In the genomic region with DNA sequence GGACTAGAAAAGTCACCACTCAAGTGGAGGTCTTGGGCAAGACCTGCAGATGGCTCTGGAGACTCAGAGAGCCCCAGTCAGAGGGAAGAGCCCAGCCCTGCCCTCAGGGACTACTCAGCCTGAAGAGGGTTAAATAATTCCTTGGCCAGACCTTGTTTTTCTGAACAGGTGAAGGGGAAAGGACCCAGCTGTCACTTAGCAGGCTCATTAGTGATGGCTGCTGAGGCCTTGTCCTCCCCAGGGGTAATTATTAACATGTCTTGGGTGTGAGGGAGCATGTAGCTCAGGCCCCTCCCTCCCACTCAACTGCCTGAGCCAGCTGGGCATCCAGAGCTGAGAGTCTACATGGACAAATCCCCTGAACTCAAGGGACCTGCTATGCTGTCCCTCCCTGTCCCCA, we compare ENCODE assay signal across 11 mouse cellular contexts.
DNase-seq lines count a peak whose midpoint lies in the region; ATAC-seq lines count a peak whose summit lies in the region.
"Had no signal": no experiment of that assay in that cellular context is flagged by ENCODE, and none has a peak within 500 bp of the region (broad histone marks: within the 10 kb centered on the region; RNA-seq: fewer than 3 reads in every experiment).

No protein-coding gene starts in this region.

- no peaks in the 10 kb centered on the region for H3K36me3 ChIP-seq in liver, embryonic 15.5 days (replicated peaks)
- no peaks in the 10 kb centered on the region for H3K36me3 ChIP-seq in liver, embryonic 11.5 days (ENCODE audit: control insufficient read depth, insufficient read depth, low read length)
- H3K36me3 ChIP-seq in intestine, embryonic 15.5 days: no peaks in the 10 kb centered on the region
- no peaks in the 10 kb centered on the region for H3K36me3 ChIP-seq in stomach, embryonic 14.5 days (ENCODE audit: control insufficient read depth, insufficient read depth, low read length)

- no peak overlapping the region for H3K4me3 ChIP-seq in liver, embryonic 15.5 days (replicated peaks)
- no peak overlapping the region for H3K4me3 ChIP-seq in liver, embryonic 11.5 days (ENCODE audit: low read depth, low read length)
- no peak overlapping the region for H3K4me3 ChIP-seq in intestine, embryonic 15.5 days (replicated peaks)
- no peak overlapping the region for H3K4me3 ChIP-seq in stomach, embryonic 14.5 days (ENCODE audit: low read depth, low read length)

- peaks cover 12% of the 10 kb centered on the region for H3K4me1 ChIP-seq in liver, embryonic 15.5 days (replicated peaks)
- H3K4me1 ChIP-seq in liver, embryonic 11.5 days (replicated peaks; ENCODE audit: control insufficient read depth, insufficient read depth, low read length): peaks cover 6% of the 10 kb centered on the region; the same call in 1 of the 2 replicates
- H3K4me1 ChIP-seq in intestine, embryonic 15.5 days (replicated peaks): peaks cover 16% of the 10 kb centered on the region; the same call in 1 of the 2 replicates
- H3K4me1 ChIP-seq in stomach, embryonic 14.5 days (ENCODE audit: control insufficient read depth, insufficient read depth, low read length): peaks cover 8% of the 10 kb centered on the region

- no peak overlapping the region for H3K9ac ChIP-seq in liver, embryonic 15.5 days
- no peak overlapping the region for H3K9ac ChIP-seq in liver, embryonic 11.5 days (ENCODE audit: low read depth, low read length)
- no peak overlapping the region for H3K9ac ChIP-seq in intestine, embryonic 15.5 days
- no peak overlapping the region for H3K9ac ChIP-seq in stomach, embryonic 14.5 days (replicated peaks; ENCODE audit: low read depth, low read length)

- H3K4me2 ChIP-seq in liver, embryonic 15.5 days: no peak overlapping the region
- no peak overlapping the region for H3K4me2 ChIP-seq in liver, embryonic 11.5 days
- H3K4me2 ChIP-seq in intestine, embryonic 15.5 days (replicated peaks): no peak overlapping the region
- H3K4me2 ChIP-seq in stomach, embryonic 14.5 days (replicated peaks; ENCODE audit: low read depth, low read length): no peak overlapping the region

- DNase-seq in liver, embryonic 11.5 days (ENCODE audit: low spot score): no peak
- peak; percentile 76 for DNase-seq in kidney, postnatal 14 days
- DNase-seq in right cerebral cortex, postnatal 4 days: no peak
- DNase-seq in cerebellum, postnatal 25 days: no peak
- no peak for DNase-seq in cerebellum, postnatal 10 days
- DNase-seq: adrenal gland, postnatal 10 days; heart, postnatal 10 days had no signal

- H3K27ac ChIP-seq in liver, embryonic 15.5 days (replicated peaks): no peak overlapping the region
- H3K27ac ChIP-seq in liver, embryonic 11.5 days (ENCODE audit: low read depth, low read length): no peak overlapping the region
- H3K27ac ChIP-seq in intestine, embryonic 15.5 days: no peak overlapping the region
- H3K27ac ChIP-seq in stomach, embryonic 14.5 days (ENCODE audit: low read length): no peak overlapping the region

- no peaks in the 10 kb centered on the region for H3K27me3 ChIP-seq in liver, embryonic 15.5 days
- no peaks in the 10 kb centered on the region for H3K27me3 ChIP-seq in liver, embryonic 11.5 days (replicated peaks; ENCODE audit: control insufficient read depth, insufficient read depth, low read length)
- no peaks in the 10 kb centered on the region for H3K27me3 ChIP-seq in intestine, embryonic 15.5 days (replicated peaks)
- no peaks in the 10 kb centered on the region for H3K27me3 ChIP-seq in stomach, embryonic 14.5 days (ENCODE audit: control insufficient read depth, insufficient read depth, low read length)

- peak; percentile 42; the same call in 1 of the 2 replicates for ATAC-seq in liver, embryonic 15.5 days (ENCODE audit: insufficient read depth)
- no peak for ATAC-seq in liver, embryonic 11.5 days (replicated peaks; ENCODE audit: low FRiP score)
- ATAC-seq in intestine, embryonic 15.5 days: peak; percentile 89
- peak; percentile 70 for ATAC-seq in stomach, embryonic 14.5 days (ENCODE audit: insufficient number of reproducible peaks, insufficient read depth, low FRiP score, low read depth)
- ATAC-seq: forebrain, embryonic 16.5 days had no signal

- H3K9me3 ChIP-seq in liver, embryonic 15.5 days (replicated peaks): no peaks in the 10 kb centered on the region
- no peaks in the 10 kb centered on the region for H3K9me3 ChIP-seq in liver, embryonic 11.5 days (ENCODE audit: control insufficient read depth, low read length)
- H3K9me3 ChIP-seq in intestine, embryonic 15.5 days: no peaks in the 10 kb centered on the region
- H3K9me3 ChIP-seq in stomach, embryonic 14.5 days (ENCODE audit: control insufficient read depth, low read depth, low read length): no peaks in the 10 kb centered on the region
